Mouse (Mus musculus) gastrocnemius, adult 2 months (tissue): ENCODE results near the gene Rad18. TPM values are rescaled to one million over a fixed set of nuclear protein-coding genes. Genes with fewer than 3 reads are reported as not detected.

Experiments used
- DNase-seq: peaks from one replicate; pipeline ENCODE4 v3.0.0; 2022
- H3K27ac ChIP-seq: fragments of 200-600 bp; 2 replicates; pipeline ENCODE4 v1.8.1; 2022; ENCODE audit warnings: mild to moderate bottlenecking
- H3K4me3 ChIP-seq: fragments of 200-600 bp; 2 replicates; pipeline ENCODE4 v1.8.1; 2022; ENCODE audit warnings: mild to moderate bottlenecking, moderate library complexity
- CTCF ChIP-seq: fragments of 200-600 bp; IDR thresholded peaks from 2 replicates; pipeline ENCODE4 v1.8.1; 2022; ENCODE audit warnings: antibody characterized with exemption, mild to moderate bottlenecking, moderate library complexity
- intact Hi-C: fragments of 180-260 bp; cut with DNase I; formaldehyde crosslinking; loops from one replicate; pipeline ENCODE4 v1.15.1; 2025
- total RNA-seq, 2 experiments: library from RNA; stranded (reverse); gene quantifications; 2 replicates each; pipeline ENCODE4 v1.2.3; 2021

Rad18 gene
- total RNA-seq, 2 experiments from 2014 or later = 0.92 to 1.4 TPM

DNA sequence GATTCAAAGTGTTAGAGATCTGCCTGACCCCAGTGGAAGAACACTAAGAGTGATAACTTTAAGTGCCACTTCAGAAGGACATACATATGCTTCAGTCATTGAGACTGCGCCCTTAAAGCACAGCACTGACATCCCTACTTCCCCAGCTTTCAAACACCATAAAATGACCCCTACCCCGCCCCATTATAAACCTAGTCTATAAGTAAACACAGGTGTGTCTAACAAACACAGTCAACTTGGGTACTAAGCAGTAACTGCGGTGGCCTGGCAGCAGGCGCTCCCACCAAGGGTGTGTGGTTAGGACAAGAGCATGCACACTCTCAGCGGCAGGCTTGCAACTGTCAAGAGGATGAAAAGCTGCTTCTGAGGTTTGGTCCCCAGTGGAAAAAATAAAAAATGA, 76.5 kb downstream of the Rad18 start:
- H3K4me3 ChIP-seq = no peak overlapping the region
- no peak overlapping the region for H3K27ac ChIP-seq
- TF ChIP-seq CTCF = no peak
- intact Hi-C loops = no loop called here
- no peak for DNase-seq

DNA sequence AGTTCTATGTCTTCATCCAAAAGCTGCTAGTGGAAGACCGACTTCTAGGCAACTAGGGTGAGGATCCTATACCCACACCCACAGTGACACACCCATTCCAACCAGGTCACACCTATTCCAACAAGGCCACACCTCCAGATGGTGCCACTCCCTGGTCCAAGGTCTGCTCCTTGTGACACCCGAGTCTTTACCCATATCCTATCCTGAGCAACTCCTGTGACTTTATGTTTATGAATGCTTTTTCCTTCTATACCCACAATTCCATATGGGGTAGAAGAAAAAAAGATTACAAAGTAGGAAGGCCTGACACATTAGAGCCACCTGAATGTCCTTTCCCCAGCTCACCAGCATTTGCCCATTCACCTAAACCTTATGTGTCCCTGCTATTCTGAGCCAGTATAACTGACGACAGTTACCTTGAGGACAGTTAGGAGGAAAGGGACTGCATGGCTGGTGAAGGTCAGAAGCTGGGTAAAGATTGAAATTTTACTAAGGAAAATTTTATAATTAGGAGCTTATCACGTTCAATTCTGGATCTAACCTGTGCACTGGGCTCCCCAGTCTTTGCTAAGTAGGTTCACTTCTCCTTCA, 78.7 kb downstream of the Rad18 start:
- no peak for DNase-seq
- intact Hi-C loops = no loop called here
- no peak for TF ChIP-seq CTCF
- H3K27ac ChIP-seq = no peak overlapping the region
- no peak overlapping the region for H3K4me3 ChIP-seq

DNA sequence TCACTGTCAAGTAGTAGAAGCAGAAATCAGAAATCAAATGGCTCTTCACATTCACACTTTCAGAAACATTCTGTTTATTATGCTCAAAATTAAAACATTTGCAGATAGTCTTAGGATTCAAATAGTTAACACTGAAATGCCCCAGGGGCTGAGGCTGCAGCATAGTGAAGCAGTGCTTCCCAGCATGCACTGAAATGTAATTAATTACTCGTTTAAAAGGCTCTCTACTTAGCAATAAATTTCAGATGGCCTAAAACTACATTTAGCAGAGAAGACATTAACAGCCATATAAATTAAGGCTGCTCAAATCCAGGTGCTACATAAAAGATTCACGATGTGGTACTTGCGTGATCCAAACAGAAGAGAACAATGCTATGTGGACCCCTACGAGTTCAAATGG, 87.5 kb downstream of the Rad18 start:
- Histone ChIP-seq H3K4me3 (no peak overlapping the region), H3K27ac (no peak overlapping the region)
- TF ChIP-seq CTCF = no peak
- DNase-seq = no peak
- intact Hi-C loops = no loop called here

DNA sequence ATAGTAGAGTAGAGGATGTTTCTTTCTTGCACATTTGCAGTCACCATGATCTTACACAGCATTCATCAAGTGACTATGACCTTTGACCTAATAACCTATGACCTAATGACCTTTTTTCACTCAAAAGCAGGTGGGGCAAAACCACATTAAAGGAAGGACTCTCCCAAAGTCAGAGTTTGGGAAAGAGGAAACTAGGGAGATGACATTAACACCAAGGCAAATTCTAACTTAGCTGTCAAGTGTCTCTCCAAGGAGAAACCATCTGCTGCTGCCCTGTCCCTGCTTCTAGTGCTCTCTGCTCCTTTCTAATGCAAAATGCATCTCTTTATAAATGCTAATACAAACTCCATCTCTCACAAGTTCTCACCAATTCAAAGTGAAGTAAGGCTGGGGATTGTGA, 92.6 kb downstream of the Rad18 start:
- Histone ChIP-seq H3K27ac (no peak overlapping the region), H3K4me3 (no peak overlapping the region)
- no peak for TF ChIP-seq CTCF
- intact Hi-C loops = no loop called here
- no peak for DNase-seq

DNA sequence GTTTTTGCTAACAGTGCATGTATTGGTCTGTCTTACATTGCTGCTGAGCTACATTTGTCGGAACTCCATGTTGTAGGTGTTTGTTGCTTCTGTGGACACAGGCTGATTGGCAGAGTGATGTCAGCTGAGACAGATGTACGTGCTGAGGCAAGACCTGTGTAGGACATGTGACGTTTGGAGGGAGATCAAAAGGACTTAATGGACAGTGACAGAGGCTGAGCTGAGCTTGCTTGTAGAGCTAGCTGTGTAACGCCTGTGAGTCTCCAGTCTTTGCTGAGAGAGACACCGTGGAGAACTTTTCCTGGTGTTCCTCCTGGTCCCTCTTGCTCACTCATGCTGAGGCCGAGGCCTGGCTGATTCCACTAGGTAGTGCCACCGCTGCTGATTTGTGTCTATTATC, 101.5 kb downstream of the Rad18 start:
- no peak for TF ChIP-seq CTCF
- intact Hi-C loops = no loop called here
- no peak for DNase-seq
- H3K4me3 ChIP-seq = no peak overlapping the region
- H3K27ac ChIP-seq = no peak overlapping the region

DNA sequence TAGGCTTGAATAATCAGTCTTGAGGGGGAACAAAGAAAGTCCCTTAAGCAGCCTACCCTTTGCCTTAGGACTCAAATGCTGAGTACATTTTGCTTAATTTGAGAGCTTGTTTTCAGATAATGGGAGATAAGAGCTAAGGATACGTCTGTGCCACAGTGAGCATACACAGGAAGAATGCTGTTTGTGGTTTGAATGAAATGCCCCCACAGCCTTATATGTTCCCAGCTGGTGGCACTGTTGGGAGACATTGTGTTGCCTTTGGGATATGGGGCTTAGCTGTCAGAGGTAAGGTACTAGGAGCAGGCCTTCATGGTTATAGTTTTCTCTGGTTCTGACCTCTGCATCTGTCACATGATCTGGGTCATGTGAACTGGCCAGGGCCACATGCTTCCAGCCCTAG, 108.6 kb downstream of the Rad18 start:
- no peak for TF ChIP-seq CTCF
- Histone ChIP-seq H3K4me3 (no peak overlapping the region), H3K27ac (no peak overlapping the region)
- intact Hi-C loops = no loop called here
- DNase-seq = no peak

DNA sequence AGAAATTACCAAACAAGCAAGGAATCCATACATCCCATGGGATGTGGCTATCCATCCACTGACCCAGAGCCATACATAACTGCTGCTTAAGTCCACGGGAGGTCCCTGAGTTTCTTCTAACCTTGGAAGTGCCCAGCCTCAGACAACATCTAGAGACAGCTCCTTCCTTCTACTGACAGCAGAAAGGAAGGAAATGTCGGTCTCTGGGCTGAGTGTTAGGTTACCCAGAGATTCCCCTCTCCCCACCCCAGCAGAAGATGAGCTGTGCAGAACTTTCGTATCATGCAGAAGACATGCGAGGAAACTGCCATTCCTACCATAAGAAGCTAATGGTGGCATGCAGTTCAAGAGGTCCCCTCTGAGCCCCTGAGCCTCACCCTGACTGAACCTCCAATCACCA, 109.5 kb downstream of the Rad18 start:
- intact Hi-C loops = no loop called here
- no peak for DNase-seq
- TF ChIP-seq CTCF = no peak
- H3K4me3 ChIP-seq = no peak overlapping the region
- H3K27ac ChIP-seq = no peak overlapping the region

DNA sequence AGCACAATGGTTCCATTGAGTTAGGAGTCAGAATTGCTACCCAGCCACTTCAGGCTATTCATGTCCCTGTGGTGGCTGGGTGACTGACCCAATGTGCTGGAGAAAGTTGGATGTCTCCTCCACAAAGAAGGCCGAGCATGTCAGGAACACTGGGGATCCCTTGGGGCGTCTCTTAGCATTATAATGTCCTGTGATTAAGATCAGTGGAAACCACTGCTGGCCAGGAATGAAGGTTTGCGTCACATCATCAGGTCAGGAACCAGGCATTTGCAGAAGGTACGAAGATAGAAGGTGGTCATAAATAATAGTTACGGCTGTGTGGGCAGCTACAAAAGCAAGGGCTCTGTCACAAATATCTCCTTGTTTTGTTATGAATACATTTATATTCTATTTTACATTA, 111.5 kb downstream of the Rad18 start:
- no peak for DNase-seq
- intact Hi-C loops = no loop called here
- Histone ChIP-seq H3K4me3 (no peak overlapping the region), H3K27ac (no peak overlapping the region)
- TF ChIP-seq CTCF = no peak

DNA sequence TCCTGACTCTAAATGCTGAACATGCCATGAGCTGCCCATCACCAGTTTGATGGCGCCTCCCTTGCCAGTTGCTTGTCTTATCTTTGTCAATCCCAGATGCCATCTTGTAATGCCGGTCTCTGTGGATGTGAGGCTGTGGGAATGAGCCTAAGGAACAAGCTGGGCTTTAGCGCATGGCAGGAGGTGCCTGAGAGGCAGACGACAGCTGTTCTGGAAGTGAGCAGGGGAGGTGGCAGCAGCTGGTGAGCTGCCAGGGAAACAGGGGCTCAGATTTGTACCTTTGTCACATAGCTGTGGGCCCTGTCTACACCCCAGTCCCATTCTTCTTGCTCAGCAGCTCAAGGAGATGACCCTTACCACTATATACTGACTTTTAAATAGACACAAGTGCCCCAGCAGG, 114.5 kb downstream of the Rad18 start:
- TF ChIP-seq CTCF = no peak
- intact Hi-C loops = no loop called here
- no peak overlapping the region for H3K4me3 ChIP-seq
- DNase-seq = no peak
- no peak overlapping the region for H3K27ac ChIP-seq

DNA sequence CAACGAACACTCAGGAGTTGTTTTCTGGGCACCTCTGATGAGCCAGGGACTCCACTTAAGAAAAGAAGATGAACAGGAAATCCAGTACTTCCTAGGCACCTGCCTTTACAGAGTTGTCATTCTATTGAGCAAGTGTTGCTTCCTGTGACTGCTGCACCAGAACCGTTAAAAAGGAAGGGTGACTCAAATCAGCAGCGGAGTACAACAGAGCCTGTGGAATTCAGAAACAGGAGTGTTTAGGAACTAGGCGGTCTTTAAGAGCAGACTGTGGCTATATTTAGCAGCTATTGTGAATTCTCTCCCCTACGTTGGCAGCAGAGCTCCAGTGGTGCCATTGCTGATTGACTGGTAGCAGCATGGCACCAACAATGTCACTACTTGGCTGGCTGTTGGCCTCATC, 119.3 kb downstream of the Rad18 start:
- DNase-seq = no peak
- Histone ChIP-seq H3K27ac (no peak overlapping the region), H3K4me3 (no peak overlapping the region)
- TF ChIP-seq CTCF = no peak
- intact Hi-C loops = no loop called here

DNA sequence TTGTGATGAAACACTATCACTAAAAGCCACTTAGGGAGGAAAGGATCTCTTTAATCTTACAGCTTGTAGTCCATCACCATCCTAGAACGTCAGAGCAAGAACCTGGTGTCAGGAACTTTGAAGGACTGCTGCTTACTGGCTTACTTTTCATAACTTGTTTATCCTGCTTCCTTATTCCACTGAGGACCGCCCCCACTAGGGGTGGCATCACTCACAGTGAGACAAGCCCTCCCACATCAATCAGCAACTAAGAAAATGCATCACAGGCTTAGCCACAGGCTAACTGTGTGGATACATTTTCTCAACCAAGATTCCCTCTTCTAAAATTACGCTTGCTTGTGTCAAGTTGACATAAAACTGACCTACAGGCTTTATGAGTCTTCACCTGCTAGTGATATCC, 121.9 kb downstream of the Rad18 start:
- intact Hi-C loops = no loop called here
- Histone ChIP-seq H3K27ac (no peak overlapping the region), H3K4me3 (no peak overlapping the region)
- no peak for TF ChIP-seq CTCF
- no peak for DNase-seq

DNA sequence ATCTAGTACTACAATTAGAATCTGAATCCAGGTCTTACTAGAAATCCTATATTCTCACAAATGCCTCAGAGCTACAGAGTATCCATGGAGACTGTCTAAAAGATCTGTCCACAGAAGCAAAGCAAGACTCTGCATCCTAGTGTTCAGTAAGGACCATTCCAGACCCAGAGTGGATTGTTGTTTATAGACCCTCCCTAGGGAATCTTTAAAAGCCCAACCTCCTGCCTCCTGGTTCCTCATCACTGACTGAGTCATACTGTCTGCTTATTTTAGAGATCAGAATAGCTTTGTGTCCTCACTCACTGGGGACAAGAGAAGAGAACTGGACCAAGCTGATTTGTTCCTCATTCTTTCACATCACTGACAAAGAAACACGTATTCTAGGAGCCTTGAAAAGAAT, 126.1 kb downstream of the Rad18 start:
- no peak for TF ChIP-seq CTCF
- H3K27ac ChIP-seq = no peak overlapping the region
- intact Hi-C loops = no loop called here
- DNase-seq = no peak
- no peak overlapping the region for H3K4me3 ChIP-seq

Other genes starting within 250 kb of the Rad18 start
- gene Cav3, start 237.2 kb downstream of the Rad18 start, total RNA-seq = 10 to 100 TPM; 65.6 to 68.2 TPM
- under 1 TPM; 0.05 to 0.25 TPM for gene Oxtr, start 206.7 kb downstream of the Rad18 start, total RNA-seq